Mouse (Mus musculus): ENCODE measurements at regions not wholly inside any gene's neighbourhood (a gene's known extent, or its start where the extent isn't known, plus 50 kb on each side); places are given as distances from the start of the nearest gene placed in this dataset.

DNA sequence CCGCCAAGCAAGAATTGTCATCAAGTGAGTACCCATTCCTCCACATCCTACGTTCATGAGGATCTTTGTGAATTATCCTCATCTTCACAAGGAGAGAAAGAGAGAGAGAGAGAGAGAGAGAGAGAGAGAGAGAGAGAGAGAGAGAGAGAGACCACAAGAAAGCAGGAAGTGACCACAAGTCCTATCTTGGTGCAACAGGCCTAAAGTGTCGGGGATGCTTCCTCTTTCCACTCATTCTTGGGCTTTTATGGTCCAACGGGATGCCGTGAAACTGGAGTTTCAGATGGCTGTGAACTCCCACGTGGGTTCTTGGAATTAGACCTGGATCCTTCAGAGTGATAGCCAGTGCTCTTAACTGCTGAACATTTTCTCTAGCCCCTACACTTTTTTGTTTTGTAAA is 53.1 kb upstream of the Rai14 start:
- Histone ChIP-seq H3K36me3 (no peaks in the 10 kb centered on the region), H3K9ac (no peak overlapping the region), H3K4me2 (no peak overlapping the region), H3K27ac (replicated peaks) (no peak overlapping the region), H3K4me1 (no peaks in the 10 kb centered on the region), H3K9me3 (no peaks in the 10 kb centered on the region), H3K27me3 (replicated peaks) (peaks cover 12% of the 10 kb centered on the region; the same call in 1 of the 2 replicates), H3K4me3 (no peak overlapping the region)
- no peak for ATAC-seq (ENCODE audit: extremely low read depth, insufficient number of reproducible peaks, low FRiP score, low TSS enrichment)
- WGBS = 58% methylated on average over 6 of the region's 6 CpGs

GRCm38 (mm10) chr15:10770410-10771310 is 56.2 kb upstream of the Rai14 start:
- H3K27me3 ChIP-seq (replicated peaks) = peaks cover 8% of the 10 kb centered on the region; the same call in 1 of the 2 replicates
- WGBS = 54% methylated on average over 5 of the region's 5 CpGs
- H3K4me3 ChIP-seq = no peak overlapping the region
- H3K4me1 ChIP-seq = no peaks in the 10 kb centered on the region
- no peaks in the 10 kb centered on the region for H3K36me3 ChIP-seq
- no peak overlapping the region for H3K9ac ChIP-seq
- no peaks in the 10 kb centered on the region for H3K9me3 ChIP-seq
- no peak overlapping the region for H3K4me2 ChIP-seq
- ATAC-seq (ENCODE audit: extremely low read depth, insufficient number of reproducible peaks, low FRiP score, low TSS enrichment) = no peak
- no peak overlapping the region for H3K27ac ChIP-seq (replicated peaks)

GRCm38 (mm10) chr15:10771311-10771690 is 56.9 kb upstream of the Rai14 start:
- 26% methylated on average over 4 of the region's 4 CpGs for WGBS
- H3K9me3 ChIP-seq = no peaks in the 10 kb centered on the region
- ATAC-seq (ENCODE audit: extremely low read depth, insufficient number of reproducible peaks, low FRiP score, low TSS enrichment) = no peak
- no peak overlapping the region for H3K4me2 ChIP-seq
- H3K9ac ChIP-seq = no peak overlapping the region
- H3K27ac ChIP-seq (replicated peaks) = no peak overlapping the region
- no peak overlapping the region for H3K4me3 ChIP-seq
- peaks cover 8% of the 10 kb centered on the region; the same call in 1 of the 2 replicates for H3K27me3 ChIP-seq (replicated peaks)
- no peaks in the 10 kb centered on the region for H3K4me1 ChIP-seq
- H3K36me3 ChIP-seq = no peaks in the 10 kb centered on the region

GRCm38 (mm10) chr15:10779941-10780620 is 65.7 kb upstream of the Rai14 start:
- WGBS = 46% methylated on average over 13 of the region's 13 CpGs
- no peaks in the 10 kb centered on the region for H3K4me1 ChIP-seq
- H3K9me3 ChIP-seq = no peaks in the 10 kb centered on the region
- H3K36me3 ChIP-seq = no peaks in the 10 kb centered on the region
- no peak for ATAC-seq (ENCODE audit: extremely low read depth, insufficient number of reproducible peaks, low FRiP score, low TSS enrichment)
- H3K4me2 ChIP-seq = no peak overlapping the region
- H3K27ac ChIP-seq (replicated peaks) = no peak overlapping the region
- H3K9ac ChIP-seq = no peak overlapping the region
- no peak overlapping the region for H3K4me3 ChIP-seq
- no peaks in the 10 kb centered on the region for H3K27me3 ChIP-seq (replicated peaks)

- Histone ChIP-seq H3K9me3 (0 out of 2 replicates have a peak, but pooled peaks cover 2% of the 10 kb centered on the region), H3K36me3 (no peaks in the 10 kb centered on the region), H3K4me3 (no peak overlapping the region), H3K27ac (replicated peaks) (no peak overlapping the region), H3K9ac (no peak overlapping the region), H3K4me1 (0 out of 2 replicates have a peak, but pooled peaks cover 5% of the 10 kb centered on the region), H3K4me2 (no peak overlapping the region), H3K27me3 (replicated peaks) (no peaks in the 10 kb centered on the region)
- no peak for ATAC-seq (ENCODE audit: extremely low read depth, insufficient number of reproducible peaks, low FRiP score, low TSS enrichment)
- 74% methylated on average over 6 of the region's 6 CpGs for WGBS
Observed at GRCm38 (mm10) chr15:10789371-10789770, 74.9 kb upstream of the Rai14 start.

GRCm38 (mm10) chr15:10790862-10791497 is 76.6 kb upstream of the Rai14 start:
- no peaks in the 10 kb centered on the region for H3K36me3 ChIP-seq
- 0 out of 2 replicates have a peak, but pooled peaks cover 5% of the 10 kb centered on the region for H3K4me1 ChIP-seq
- H3K27ac ChIP-seq (replicated peaks) = no peak overlapping the region
- H3K9me3 ChIP-seq = 0 out of 2 replicates have a peak, but pooled peaks cover 2% of the 10 kb centered on the region
- no peaks in the 10 kb centered on the region for H3K27me3 ChIP-seq (replicated peaks)
- H3K9ac ChIP-seq = no peak overlapping the region
- no peak overlapping the region for H3K4me2 ChIP-seq
- ATAC-seq (ENCODE audit: extremely low read depth, insufficient number of reproducible peaks, low FRiP score, low TSS enrichment) = no peak
- H3K4me3 ChIP-seq = no peak overlapping the region
- 61% methylated on average over 3 of the region's 3 CpGs for WGBS

DNA sequence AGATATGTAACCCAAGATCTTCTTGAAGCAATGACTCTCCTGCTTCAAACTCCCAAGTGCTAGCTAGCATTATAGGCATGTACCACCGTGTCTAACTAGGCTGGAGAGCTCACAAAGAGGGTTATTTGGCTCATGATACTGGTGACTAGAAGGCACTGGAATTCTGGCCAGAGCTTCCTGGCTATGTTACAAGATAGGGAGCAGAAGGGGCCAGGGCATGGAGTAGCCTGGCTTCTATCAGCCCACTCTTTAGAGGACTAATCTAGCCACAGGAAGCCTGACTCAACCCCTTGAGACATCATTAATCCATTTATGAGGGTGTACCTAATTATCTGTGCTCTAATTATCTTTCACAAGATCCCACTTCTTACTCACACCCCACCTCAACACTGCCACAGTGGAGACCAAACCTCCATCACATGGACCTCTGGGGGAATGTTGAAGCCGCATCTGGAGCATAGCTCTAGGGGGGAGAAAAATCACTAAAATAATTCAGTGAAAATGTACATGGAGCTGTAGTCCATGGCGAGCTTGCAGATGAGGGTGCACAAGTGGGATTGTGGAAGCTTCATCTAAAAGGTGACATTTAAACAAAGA is 77.2 kb upstream of the Rai14 start:
- Histone ChIP-seq H3K4me3 (no peak overlapping the region), H3K9ac (no peak overlapping the region), H3K9me3 (0 out of 2 replicates have a peak, but pooled peaks cover 2% of the 10 kb centered on the region), H3K27me3 (replicated peaks) (no peaks in the 10 kb centered on the region), H3K27ac (replicated peaks) (no peak overlapping the region), H3K4me1 (0 out of 2 replicates have a peak, but pooled peaks cover 5% of the 10 kb centered on the region), H3K4me2 (no peak overlapping the region), H3K36me3 (no peaks in the 10 kb centered on the region)
- ATAC-seq (ENCODE audit: extremely low read depth, insufficient number of reproducible peaks, low FRiP score, low TSS enrichment) = no peak
- 58% methylated on average over 3 of the region's 3 CpGs for WGBS

- 71% methylated on average over 7 of the region's 7 CpGs for WGBS
- H3K9me3 ChIP-seq = 0 out of 2 replicates have a peak, but pooled peaks cover 2% of the 10 kb centered on the region
- H3K27ac ChIP-seq (replicated peaks) = no peak overlapping the region
- H3K4me2 ChIP-seq = no peak overlapping the region
- H3K4me1 ChIP-seq = 0 out of 2 replicates have a peak, but pooled peaks cover 5% of the 10 kb centered on the region
- no peaks in the 10 kb centered on the region for H3K27me3 ChIP-seq (replicated peaks)
- no peaks in the 10 kb centered on the region for H3K36me3 ChIP-seq
- H3K4me3 ChIP-seq = no peak overlapping the region
- no peak for ATAC-seq (ENCODE audit: extremely low read depth, insufficient number of reproducible peaks, low FRiP score, low TSS enrichment)
- no peak overlapping the region for H3K9ac ChIP-seq
Observed at GRCm38 (mm10) chr15:10792156-10792555, 77.7 kb upstream of the Rai14 start.

DNA sequence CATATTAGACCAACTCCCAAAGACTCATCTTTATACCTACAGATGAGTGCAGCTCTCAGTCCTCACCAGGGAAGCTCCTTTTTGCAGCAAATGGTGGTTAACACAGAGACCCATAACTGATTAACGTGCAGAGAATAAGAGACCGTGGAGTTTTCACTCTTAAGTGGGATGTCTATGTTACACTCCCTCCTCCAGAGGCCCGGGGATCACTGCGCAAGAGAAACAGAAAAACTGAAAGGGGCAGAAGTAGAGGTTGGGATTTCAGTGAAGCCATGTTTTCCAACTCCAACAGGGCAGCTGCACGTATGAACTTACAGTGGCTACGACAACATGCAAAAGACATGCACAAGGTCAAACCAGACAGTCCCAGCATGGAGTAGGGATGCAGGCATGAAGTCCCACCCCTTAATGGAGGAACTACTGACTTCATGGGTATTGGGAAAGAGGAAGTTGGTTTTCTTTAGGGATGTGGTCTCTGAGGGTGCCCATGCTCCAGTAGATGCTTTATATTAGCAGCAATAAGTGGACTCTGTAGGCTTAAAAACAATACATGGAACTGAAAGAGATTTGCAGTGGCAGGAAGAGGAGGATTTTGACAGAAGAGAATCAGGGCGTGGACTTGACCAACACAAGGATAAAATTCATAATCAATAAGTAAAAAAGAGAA is 80.8 kb upstream of the Rai14 start:
- Histone ChIP-seq H3K4me1 (0 out of 2 replicates have a peak, but pooled peaks cover 5% of the 10 kb centered on the region), H3K9me3 (no peaks in the 10 kb centered on the region), H3K9ac (no peak overlapping the region), H3K4me3 (no peak overlapping the region), H3K27me3 (replicated peaks) (no peaks in the 10 kb centered on the region), H3K4me2 (no peak overlapping the region), H3K36me3 (no peaks in the 10 kb centered on the region), H3K27ac (replicated peaks) (no peak overlapping the region)
- 83% methylated on average over 7 of the region's 7 CpGs for WGBS
- no peak for ATAC-seq (ENCODE audit: extremely low read depth, insufficient number of reproducible peaks, low FRiP score, low TSS enrichment)

DNA sequence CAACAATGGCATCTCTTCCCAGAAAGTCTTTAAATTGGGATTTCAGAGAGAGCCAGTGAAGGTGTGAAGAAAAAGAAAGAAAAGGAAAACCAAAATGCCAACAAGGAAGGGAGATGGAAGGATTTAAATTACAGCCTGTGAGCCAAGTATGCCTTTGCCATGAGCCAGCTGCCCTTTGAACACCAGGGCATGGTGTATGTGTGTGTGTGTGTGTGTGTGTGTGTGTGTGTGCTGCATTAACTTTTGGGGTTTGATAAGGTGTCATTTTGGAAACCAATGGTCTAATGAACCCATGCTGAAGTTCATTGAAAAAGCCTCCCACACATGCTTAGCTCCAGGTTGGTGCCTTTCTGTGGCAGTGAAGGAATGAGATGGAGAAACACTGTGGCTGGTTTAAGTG is 85.2 kb upstream of the Rai14 start:
- no peaks in the 10 kb centered on the region for H3K9me3 ChIP-seq
- no peak overlapping the region for H3K4me3 ChIP-seq
- H3K4me2 ChIP-seq = no peak overlapping the region
- no peak overlapping the region for H3K9ac ChIP-seq
- no peaks in the 10 kb centered on the region for H3K27me3 ChIP-seq (replicated peaks)
- H3K27ac ChIP-seq (replicated peaks) = no peak overlapping the region
- H3K36me3 ChIP-seq = no peaks in the 10 kb centered on the region
- no peak for ATAC-seq (ENCODE audit: extremely low read depth, insufficient number of reproducible peaks, low FRiP score, low TSS enrichment)
- H3K4me1 ChIP-seq = no peaks in the 10 kb centered on the region
